Mouse (Mus musculus): ENCODE data around the gene Vwf. TPM values are rescaled to one million over a fixed set of nuclear protein-coding genes. Genes with fewer than 3 reads are reported as not detected.

The Vwf gene
- polyA plus RNA-seq, 1 experiment from 2014 or later, result 11.9 TPM

- Histone ChIP-seq H3K4me1 (ENCODE audit: control insufficient read depth, low read depth, low read length) (peaks cover 23% of the 10 kb centered on the region), H3K4me2 (ENCODE audit: low read depth, low read length) (no peak overlapping the region), H3K9ac (ENCODE audit: low read depth, low read length) (no peak overlapping the region), H3K27me3 (ENCODE audit: control insufficient read depth, insufficient read depth, low read depth, low read length) (no peaks in the 10 kb centered on the region), H3K4me3 (ENCODE audit: low read depth, low read length) (no peak overlapping the region), H3K27ac (ENCODE audit: low read length) (no peak overlapping the region), H3K36me3 (ENCODE audit: control insufficient read depth, insufficient read depth) (no peaks in the 10 kb centered on the region), H3K9me3 (replicated peaks; ENCODE audit: control insufficient read depth, low read length) (no peaks in the 10 kb centered on the region)
- ATAC-seq (ENCODE audit: low read depth), result no peak
- WGBS (ENCODE audit: insufficient replicate concordance), result 77% methylated on average over 9 of the region's 9 CpGs
Measured at GRCm38 (mm10) chr6:125577301-125577700, 30.7 kb downstream of the Vwf start.

- ATAC-seq (ENCODE audit: low read depth), result no peak
- Histone ChIP-seq H3K4me2 (ENCODE audit: low read depth, low read length) (no peak overlapping the region), H3K27ac (ENCODE audit: low read length) (no peak overlapping the region), H3K4me3 (ENCODE audit: low read depth, low read length) (no peak overlapping the region), H3K4me1 (ENCODE audit: control insufficient read depth, low read depth, low read length) (peaks cover 17% of the 10 kb centered on the region), H3K36me3 (ENCODE audit: control insufficient read depth, insufficient read depth) (no peaks in the 10 kb centered on the region), H3K9me3 (replicated peaks; ENCODE audit: control insufficient read depth, low read length) (no peaks in the 10 kb centered on the region), H3K9ac (ENCODE audit: low read depth, low read length) (no peak overlapping the region), H3K27me3 (ENCODE audit: control insufficient read depth, insufficient read depth, low read depth, low read length) (no peaks in the 10 kb centered on the region)
- WGBS (ENCODE audit: insufficient replicate concordance), result 76% methylated on average over 11 of the region's 11 CpGs
Measured at GRCm38 (mm10) chr6:125577882-125578646, 31.5 kb downstream of the Vwf start.

GRCm38 (mm10) chr6:125578647-125579011, 32.1 kb downstream of the Vwf start:
- ATAC-seq (ENCODE audit: low read depth), result no peak
- Histone ChIP-seq H3K27ac (ENCODE audit: low read length) (no peak overlapping the region), H3K27me3 (ENCODE audit: control insufficient read depth, insufficient read depth, low read depth, low read length) (no peaks in the 10 kb centered on the region), H3K4me1 (ENCODE audit: control insufficient read depth, low read depth, low read length) (peaks cover 16% of the 10 kb centered on the region), H3K9me3 (replicated peaks; ENCODE audit: control insufficient read depth, low read length) (no peaks in the 10 kb centered on the region), H3K36me3 (ENCODE audit: control insufficient read depth, insufficient read depth) (no peaks in the 10 kb centered on the region), H3K9ac (ENCODE audit: low read depth, low read length) (no peak overlapping the region), H3K4me2 (ENCODE audit: low read depth, low read length) (no peak overlapping the region), H3K4me3 (ENCODE audit: low read depth, low read length) (no peak overlapping the region)
- WGBS (ENCODE audit: insufficient replicate concordance), result 91% methylated on average over 7 of the region's 7 CpGs

- Histone ChIP-seq H3K27ac (ENCODE audit: low read length) (no peak overlapping the region), H3K27me3 (ENCODE audit: control insufficient read depth, insufficient read depth, low read depth, low read length) (no peaks in the 10 kb centered on the region), H3K4me2 (ENCODE audit: low read depth, low read length) (no peak overlapping the region), H3K4me3 (ENCODE audit: low read depth, low read length) (no peak overlapping the region), H3K9ac (ENCODE audit: low read depth, low read length) (no peak overlapping the region), H3K36me3 (ENCODE audit: control insufficient read depth, insufficient read depth) (no peaks in the 10 kb centered on the region), H3K9me3 (replicated peaks; ENCODE audit: control insufficient read depth, low read length) (no peaks in the 10 kb centered on the region), H3K4me1 (ENCODE audit: control insufficient read depth, low read depth, low read length) (peaks cover 5% of the 10 kb centered on the region)
- 65% methylated on average over 2 of the region's 2 CpGs for WGBS (ENCODE audit: insufficient replicate concordance)
- ATAC-seq (ENCODE audit: low read depth), result no peak
Measured at GRCm38 (mm10) chr6:125579864-125580263, 33.3 kb downstream of the Vwf start.

GRCm38 (mm10) chr6:125583666-125584065, 37.1 kb downstream of the Vwf start:
- Histone ChIP-seq H3K9ac (ENCODE audit: low read depth, low read length) (no peak overlapping the region), H3K4me2 (ENCODE audit: low read depth, low read length) (no peak overlapping the region), H3K4me1 (ENCODE audit: control insufficient read depth, low read depth, low read length) (peaks cover 3% of the 10 kb centered on the region), H3K4me3 (ENCODE audit: low read depth, low read length) (no peak overlapping the region), H3K36me3 (ENCODE audit: control insufficient read depth, insufficient read depth) (no peaks in the 10 kb centered on the region), H3K9me3 (replicated peaks; ENCODE audit: control insufficient read depth, low read length) (no peaks in the 10 kb centered on the region), H3K27me3 (ENCODE audit: control insufficient read depth, insufficient read depth, low read depth, low read length) (no peaks in the 10 kb centered on the region), H3K27ac (ENCODE audit: low read length) (no peak overlapping the region)
- WGBS (ENCODE audit: insufficient replicate concordance), result 48% methylated on average over 6 of the region's 6 CpGs
- peak; percentile 25; the same call in 1 of the 2 replicates for ATAC-seq (ENCODE audit: low read depth)

- Histone ChIP-seq H3K4me3 (ENCODE audit: low read depth, low read length) (no peak overlapping the region), H3K4me2 (ENCODE audit: low read depth, low read length) (no peak overlapping the region), H3K27ac (ENCODE audit: low read length) (no peak overlapping the region), H3K4me1 (ENCODE audit: control insufficient read depth, low read depth, low read length) (peaks cover 3% of the 10 kb centered on the region), H3K9me3 (replicated peaks; ENCODE audit: control insufficient read depth, low read length) (no peaks in the 10 kb centered on the region), H3K27me3 (ENCODE audit: control insufficient read depth, insufficient read depth, low read depth, low read length) (no peaks in the 10 kb centered on the region), H3K9ac (ENCODE audit: low read depth, low read length) (no peak overlapping the region), H3K36me3 (ENCODE audit: control insufficient read depth, insufficient read depth) (no peaks in the 10 kb centered on the region)
- no peak for ATAC-seq (ENCODE audit: low read depth)
- WGBS (ENCODE audit: insufficient replicate concordance), result 84% methylated on average over 15 of the region's 15 CpGs
Measured at GRCm38 (mm10) chr6:125584266-125584665, 37.7 kb downstream of the Vwf start.

- 62% methylated on average over 3 of the region's 3 CpGs for WGBS (ENCODE audit: insufficient replicate concordance)
- H3K36me3 ChIP-seq (ENCODE audit: control insufficient read depth, insufficient read depth), result no peaks in the 10 kb centered on the region
- no peak overlapping the region for H3K4me2 ChIP-seq (ENCODE audit: low read depth, low read length)
- H3K9ac ChIP-seq (ENCODE audit: low read depth, low read length), result no peak overlapping the region
- no peak overlapping the region for H3K27ac ChIP-seq (ENCODE audit: low read length)
- peaks cover 3% of the 10 kb centered on the region for H3K4me1 ChIP-seq (ENCODE audit: control insufficient read depth, low read depth, low read length)
- H3K9me3 ChIP-seq (replicated peaks; ENCODE audit: control insufficient read depth, low read length), result no peaks in the 10 kb centered on the region
- H3K4me3 ChIP-seq (ENCODE audit: low read depth, low read length), result no peak overlapping the region
- H3K27me3 ChIP-seq (ENCODE audit: control insufficient read depth, insufficient read depth, low read depth, low read length), result no peaks in the 10 kb centered on the region
- ATAC-seq (ENCODE audit: low read depth), result no peak
Measured at GRCm38 (mm10) chr6:125585579-125585978, 39.0 kb downstream of the Vwf start.

GRCm38 (mm10) chr6:125586042-125586566, 39.5 kb downstream of the Vwf start:
- no peak overlapping the region for H3K4me3 ChIP-seq (ENCODE audit: low read depth, low read length)
- no peaks in the 10 kb centered on the region for H3K27me3 ChIP-seq (ENCODE audit: control insufficient read depth, insufficient read depth, low read depth, low read length)
- no peak for ATAC-seq (ENCODE audit: low read depth)
- no peak overlapping the region for H3K9ac ChIP-seq (ENCODE audit: low read depth, low read length)
- H3K36me3 ChIP-seq (ENCODE audit: control insufficient read depth, insufficient read depth), result no peaks in the 10 kb centered on the region
- H3K27ac ChIP-seq (ENCODE audit: low read length), result no peak overlapping the region
- no peak overlapping the region for H3K4me2 ChIP-seq (ENCODE audit: low read depth, low read length)
- H3K9me3 ChIP-seq (replicated peaks; ENCODE audit: control insufficient read depth, low read length), result no peaks in the 10 kb centered on the region
- H3K4me1 ChIP-seq (ENCODE audit: control insufficient read depth, low read depth, low read length), result peaks cover 3% of the 10 kb centered on the region
- WGBS (ENCODE audit: insufficient replicate concordance), result 82% methylated on average over 4 of the region's 4 CpGs

GRCm38 (mm10) chr6:125588241-125588640, 41.7 kb downstream of the Vwf start:
- H3K4me3 ChIP-seq (ENCODE audit: low read depth, low read length), result no peak overlapping the region
- H3K27me3 ChIP-seq (ENCODE audit: control insufficient read depth, insufficient read depth, low read depth, low read length), result no peaks in the 10 kb centered on the region
- H3K4me1 ChIP-seq (ENCODE audit: control insufficient read depth, low read depth, low read length), result peaks cover 3% of the 10 kb centered on the region; the same call in 1 of the 2 replicates
- H3K9me3 ChIP-seq (replicated peaks; ENCODE audit: control insufficient read depth, low read length), result no peaks in the 10 kb centered on the region
- H3K9ac ChIP-seq (ENCODE audit: low read depth, low read length), result no peak overlapping the region
- H3K4me2 ChIP-seq (ENCODE audit: low read depth, low read length), result no peak overlapping the region
- H3K36me3 ChIP-seq (ENCODE audit: control insufficient read depth, insufficient read depth), result no peaks in the 10 kb centered on the region
- ATAC-seq (ENCODE audit: low read depth), result no peak
- H3K27ac ChIP-seq (ENCODE audit: low read length), result no peak overlapping the region
- WGBS (ENCODE audit: insufficient replicate concordance), result 83% methylated on average over 12 of the region's 12 CpGs

All from liver, embryonic 16.5 days (tissue).